Mouse (Mus musculus) CH12.LX (cell line): ENCODE data around the gene Sptbn4.

ENCODE experiments used
- BHLHE40 ChIP-seq: IDR thresholded peaks from 2 replicates; pipeline ENCODE4 v1.6.1; 2011; ENCODE audit warnings: mild to moderate bottlenecking, low read depth, low read length, improper control_type of control experiment
- CTCF ChIP-seq, 2 experiments: IDR thresholded peaks in 1 of 2; conservative IDR thresholded peaks in 1 of 2; 2 replicates each; pipeline ENCODE4 v1.5.1; 2011 to 2012; ENCODE audit warnings: low read depth in 2 of 2, low read length in 2 of 2, improper control_type of control experiment in 1 of 2, inconsistent platforms in 1 of 2, mild to moderate bottlenecking in 1 of 2, moderate library complexity in 1 of 2
- E2F4 ChIP-seq: IDR thresholded peaks from 2 replicates; pipeline ENCODE4 v1.6.1; 2011; ENCODE audit warnings: low read depth, low read length, improper control_type of control experiment; ENCODE audit not compliant: insufficient replicate concordance
- EP300 ChIP-seq: IDR thresholded peaks from 2 replicates; pipeline ENCODE4 v1.6.1; 2011; ENCODE audit warnings: low read length, improper control_type of control experiment
- KAT2A ChIP-seq: IDR thresholded peaks from 2 replicates; pipeline ENCODE4 v1.6.1; 2012; ENCODE audit warnings: low read length, improper control_type of control experiment, inconsistent platforms; ENCODE audit not compliant: insufficient replicate concordance
- MAX ChIP-seq: IDR thresholded peaks from 2 replicates; pipeline ENCODE4 v1.6.1; 2011; ENCODE audit warnings: low read length, improper control_type of control experiment
- MEF2A ChIP-seq: IDR thresholded peaks from 2 replicates; pipeline ENCODE4 v1.6.1; 2014; ENCODE audit warnings: low read depth, mild to moderate bottlenecking, inconsistent platforms, low read length, improper control_type of control experiment, borderline replicate concordance
- POLR2A ChIP-seq: IDR thresholded peaks from 2 replicates; pipeline ENCODE4 v1.6.1; 2011; ENCODE audit warnings: low read depth, mild to moderate bottlenecking, improper control_type of control experiment, low read length
- RAD21 ChIP-seq: IDR thresholded peaks from 2 replicates; pipeline ENCODE4 v1.6.1; 2011; ENCODE audit warnings: low read depth, mild to moderate bottlenecking, low read length, improper control_type of control experiment, moderate library complexity
- TCF12 ChIP-seq: IDR thresholded peaks from 2 replicates; pipeline ENCODE4 v1.6.1; 2014; ENCODE audit warnings: low read depth, mild to moderate bottlenecking, inconsistent platforms, low read length, improper control_type of control experiment

- TF ChIP-seq MAX: no peak
- no peak for TF ChIP-seq BHLHE40
- TF ChIP-seq EP300: no peak
- TF ChIP-seq POLR2A: no peak
- no peak for TF ChIP-seq CTCF (conservative IDR thresholded peaks at IDR 0.05 in 1 of 2, IDR thresholded peaks at IDR 0.05 in 1 of 2; ENCODE audit: low read depth in 2 of 2, low read length in 2 of 2)
- TF ChIP-seq MEF2A: no peak
- no peak for TF ChIP-seq RAD21
- TF ChIP-seq TCF12: no peak
- no peak for TF ChIP-seq KAT2A
- TF ChIP-seq E2F4: no peak
These were observed 24.1 kb upstream of the Sptbn4 start for GRCm38 (mm10) chr7:27471390-27472120.
